Mouse (Mus musculus): ENCODE results near the gene Ppp1r13l.

Gene Ppp1r13l

DNA sequence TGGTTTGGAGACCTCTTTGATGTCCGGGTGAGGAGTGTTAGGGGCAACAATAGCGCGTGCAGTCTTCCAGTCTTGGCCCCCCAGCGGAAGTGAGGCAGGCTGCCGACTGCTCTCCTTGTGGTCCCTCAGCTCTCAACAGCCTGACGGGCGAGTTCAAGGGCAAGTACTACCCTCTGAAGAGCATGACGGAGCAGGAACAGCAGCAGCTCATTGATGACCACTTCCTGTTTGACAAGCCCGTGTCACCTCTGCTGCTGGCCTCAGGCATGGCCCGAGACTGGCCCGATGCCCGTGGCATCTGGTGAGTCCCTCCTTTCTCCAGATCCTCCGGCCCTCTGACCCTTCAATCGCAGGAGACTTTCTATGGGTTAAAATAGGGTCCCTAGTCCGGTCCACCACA, 57.0 kb downstream of the Ppp1r13l start:
- DNase-seq (ENCODE audit: low spot score) = no peak

GRCm38 (mm10) chr7:19420121-19420520, 60.6 kb downstream of the Ppp1r13l start:
- no peak for DNase-seq (ENCODE audit: low spot score)

DNA sequence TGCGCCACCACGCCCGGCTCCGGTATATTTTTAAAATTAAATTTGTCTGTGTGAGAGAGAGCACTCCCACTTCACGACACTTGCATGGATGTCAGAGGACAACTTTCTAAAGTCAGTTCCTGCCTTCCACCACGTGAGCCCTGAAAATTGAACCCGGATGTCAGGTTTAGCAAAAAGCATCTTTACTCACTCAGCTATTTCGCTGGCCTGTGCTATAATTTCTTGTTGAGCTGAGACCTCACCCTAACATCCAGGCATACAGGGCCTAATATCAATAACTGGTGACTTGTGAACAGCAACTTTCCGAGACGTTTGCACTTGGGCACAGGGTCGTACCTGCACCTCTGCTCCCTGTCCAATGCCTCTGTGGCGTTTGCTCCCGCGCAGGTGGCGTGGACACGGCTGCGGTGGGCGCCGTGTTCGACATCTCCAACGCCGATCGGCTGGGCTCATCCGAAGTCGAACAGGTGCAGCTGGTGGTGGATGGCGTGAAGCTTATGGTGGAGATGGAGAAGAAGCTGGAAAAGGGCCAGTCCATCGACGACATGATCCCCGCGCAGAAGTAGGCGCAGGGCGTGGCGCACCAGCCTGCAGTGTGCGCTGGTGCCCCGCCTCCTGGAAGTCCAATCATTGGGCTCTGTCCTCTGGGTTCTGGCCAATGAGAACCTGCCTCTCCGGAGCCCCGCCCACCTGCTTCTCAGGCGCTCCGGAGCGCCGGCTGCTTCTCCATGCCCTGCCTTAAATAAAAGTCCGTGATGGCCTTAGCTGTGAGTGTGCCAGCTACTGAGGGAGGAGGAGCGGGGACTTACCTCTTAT, 61.5 kb downstream of the Ppp1r13l start:
- peak; percentile 89 for DNase-seq (ENCODE audit: low spot score)

GRCm38 (mm10) chr7:19423083-19423482, 63.5 kb downstream of the Ppp1r13l start:
- no peak for DNase-seq (ENCODE audit: low spot score)

GRCm38 (mm10) chr7:19424051-19424450, 64.5 kb downstream of the Ppp1r13l start:
- no peak for DNase-seq (ENCODE audit: low spot score)

DNA sequence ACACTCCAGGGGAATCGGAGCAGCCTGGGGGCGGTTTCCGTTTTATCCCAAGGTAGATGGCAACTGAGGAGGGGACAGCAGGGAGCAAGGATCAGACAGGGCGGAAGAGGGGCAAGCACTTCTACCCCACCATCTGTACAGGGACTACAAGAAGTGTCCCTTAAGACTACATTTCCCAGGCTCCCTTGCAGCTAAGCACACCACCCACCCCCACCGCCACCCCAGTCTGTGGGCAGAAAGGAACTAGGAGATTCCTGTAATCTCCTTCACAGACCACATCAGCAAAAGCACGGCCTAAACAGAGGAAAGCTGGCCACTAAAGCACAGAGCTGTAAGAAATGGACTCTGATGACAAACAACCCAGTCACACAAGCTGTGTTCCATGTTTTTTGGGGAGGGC, 66.8 kb downstream of the Ppp1r13l start:
- DNase-seq (ENCODE audit: low spot score) = no peak

DNA sequence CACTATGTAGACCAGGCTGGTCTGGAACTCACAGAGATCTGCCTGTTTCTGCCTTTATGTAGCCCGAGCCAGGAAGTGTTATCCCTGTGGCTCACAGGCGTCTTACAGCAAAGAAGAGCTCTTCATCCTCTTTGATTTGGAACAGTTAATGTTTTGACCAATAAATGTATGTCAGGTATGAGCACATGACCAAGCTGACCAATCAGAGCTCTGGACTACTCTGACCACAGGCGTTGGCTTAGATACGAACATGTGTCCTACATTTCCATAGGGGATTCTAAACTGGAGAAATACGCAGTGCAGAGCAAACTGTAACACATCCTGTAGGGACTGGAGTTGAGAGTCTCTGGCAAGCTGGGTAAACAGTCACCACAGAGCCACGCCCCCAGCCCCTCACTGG, 67.3 kb downstream of the Ppp1r13l start:
- no peak for DNase-seq (ENCODE audit: low spot score)
